Mouse (Mus musculus) testis, adult 2 months (tissue): Measurements from ENCODE around the gene Mrtfa. TPM values are rescaled to one million over a fixed set of nuclear protein-coding genes. Genes with fewer than 3 reads are reported as not detected.
A peak's percentile ranks its signal among the peaks of the same experiment; 100 is the strongest.

Experiments used
- H3K27ac ChIP-seq: fragments of 200-500 bp; 2 replicates; pipeline ENCODE4 v1.5.1; 2012; ENCODE audit warnings: low read depth, low read length; ENCODE audit not compliant: control insufficient read depth, insufficient read depth
- H3K27me3 ChIP-seq: fragments of 200-500 bp; 2 replicates; pipeline ENCODE4 v1.6.1; 2012; ENCODE audit warnings: mild to moderate bottlenecking, low read length, moderate library complexity; ENCODE audit not compliant: control insufficient read depth, insufficient read depth
- H3K36me3 ChIP-seq: fragments of 200-500 bp; 2 replicates; pipeline ENCODE4 v1.6.1; 2012; ENCODE audit warnings: mild to moderate bottlenecking, low read length; ENCODE audit not compliant: control insufficient read depth, insufficient read depth
- H3K4me1 ChIP-seq: fragments of 200-500 bp; 2 replicates; pipeline ENCODE4 v1.6.1; 2012; ENCODE audit warnings: low read length; ENCODE audit not compliant: control insufficient read depth, insufficient read depth
- H3K4me3 ChIP-seq: fragments of 200-500 bp; 2 replicates; pipeline ENCODE4 v1.5.1; 2012; ENCODE audit warnings: low read depth, mild to moderate bottlenecking, low read length, moderate library complexity, mixed read lengths; ENCODE audit not compliant: control insufficient read depth
- CTCF ChIP-seq: fragments of 200-500 bp; IDR thresholded peaks from 2 replicates; pipeline ENCODE4 v1.5.1; 2012; ENCODE audit warnings: low read depth, mild to moderate bottlenecking, inconsistent platforms, low read length, moderate library complexity; ENCODE audit not compliant: control insufficient read depth, insufficient read depth, insufficient replicate concordance
- POLR2A ChIP-seq: fragments of 200-500 bp; IDR thresholded peaks from 2 replicates; pipeline ENCODE4 v1.6.1; 2012; ENCODE audit warnings: low read depth, mild to moderate bottlenecking, inconsistent platforms, low read length, moderate library complexity; ENCODE audit not compliant: control insufficient read depth
- polyA plus RNA-seq: library from polyadenylated mRNA; depleted of rRNA; stranded (reverse); fragments of >200 nt; gene quantifications from 2 replicates; pipeline ENCODE4 v1.2.3, GENCODE M21; 2012

Mrtfa gene
- polyA plus RNA-seq, 1 experiment, result 26.8 TPM

DNA sequence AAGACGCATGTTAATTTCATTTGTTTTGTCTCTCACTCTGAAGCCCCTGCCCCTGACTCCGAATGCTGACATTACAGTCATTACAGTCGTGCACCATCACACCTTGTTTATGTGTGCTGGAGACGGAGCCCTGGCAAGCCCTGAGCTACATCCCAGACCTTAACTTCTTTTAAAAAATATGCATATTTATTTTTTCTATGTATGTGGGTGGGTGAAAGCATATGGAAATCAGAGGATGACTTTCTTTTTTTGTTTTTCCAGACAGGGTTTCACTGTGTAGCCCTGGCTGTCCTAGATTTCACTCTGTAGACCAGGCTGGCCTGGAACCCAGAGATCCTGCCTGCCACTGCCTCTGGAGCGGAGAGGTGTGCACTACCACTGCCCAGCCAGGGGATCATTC, 195.6 kb downstream of the Mrtfa start:
- Histone ChIP-seq H3K27me3 (no peaks in the 10 kb centered on the region), H3K36me3 (no peaks in the 10 kb centered on the region), H3K4me1 (no peaks in the 10 kb centered on the region; the same call in 1 of the 2 replicates), H3K27ac (no peak overlapping the region), H3K4me3 (no peak overlapping the region)
- no peak for TF ChIP-seq CTCF
- no peak for TF ChIP-seq POLR2A

- Histone ChIP-seq H3K27me3 (no peaks in the 10 kb centered on the region), H3K27ac (no peak overlapping the region), H3K4me1 (no peaks in the 10 kb centered on the region; the same call in 1 of the 2 replicates), H3K4me3 (no peak overlapping the region), H3K36me3 (no peaks in the 10 kb centered on the region)
- TF ChIP-seq POLR2A (no peak), CTCF (no peak)
Measured at GRCm38 (mm10) chr15:80989712-80990111, 200.8 kb downstream of the Mrtfa start.

GRCm38 (mm10) chr15:80988331-80988730, 202.2 kb downstream of the Mrtfa start:
- TF ChIP-seq CTCF (no peak), POLR2A (no peak)

GRCm38 (mm10) chr15:80983264-80983663, 207.3 kb downstream of the Mrtfa start:
- no peak overlapping the region for H3K27ac ChIP-seq
- no peaks in the 10 kb centered on the region for H3K27me3 ChIP-seq
- no peak for TF ChIP-seq CTCF
- no peak for TF ChIP-seq POLR2A
- H3K4me3 ChIP-seq, result no peak overlapping the region
- peaks cover 5% of the 10 kb centered on the region for H3K4me1 ChIP-seq
- no peaks in the 10 kb centered on the region for H3K36me3 ChIP-seq

More at GRCm38 (mm10) chr15:80988331-80988730, 202.2 kb downstream of the Mrtfa start:
- Histone ChIP-seq H3K27me3 (no peaks in the 10 kb centered on the region), H3K4me1 (no peaks in the 10 kb centered on the region; the same call in 1 of the 2 replicates), H3K27ac (no peak overlapping the region), H3K4me3 (no peak overlapping the region), H3K36me3 (no peaks in the 10 kb centered on the region)

DNA sequence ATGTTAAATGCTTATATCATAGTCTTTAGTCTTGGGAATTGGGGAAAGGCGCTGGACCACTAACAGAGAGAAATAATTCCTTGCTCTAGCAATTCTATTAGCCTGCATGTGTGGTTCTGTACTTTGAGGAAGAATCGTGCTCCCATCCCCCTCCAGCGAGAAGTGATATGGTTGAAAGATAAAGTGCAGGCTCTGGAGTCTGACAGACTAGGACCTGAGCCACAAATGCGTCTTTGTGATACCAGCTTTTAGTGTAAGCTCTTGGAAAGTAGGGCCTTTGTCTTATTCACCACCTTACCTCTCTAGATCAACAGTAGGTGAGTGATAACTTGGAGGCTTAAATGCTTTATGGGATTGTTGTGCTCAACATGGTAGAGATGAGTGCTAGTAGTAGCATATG, 209.4 kb downstream of the Mrtfa start:
- Histone ChIP-seq H3K27ac (no peak overlapping the region), H3K27me3 (no peaks in the 10 kb centered on the region), H3K4me3 (no peak overlapping the region), H3K4me1 (peaks cover 9% of the 10 kb centered on the region), H3K36me3 (no peaks in the 10 kb centered on the region)
- no peak for TF ChIP-seq CTCF
- no peak for TF ChIP-seq POLR2A

DNA sequence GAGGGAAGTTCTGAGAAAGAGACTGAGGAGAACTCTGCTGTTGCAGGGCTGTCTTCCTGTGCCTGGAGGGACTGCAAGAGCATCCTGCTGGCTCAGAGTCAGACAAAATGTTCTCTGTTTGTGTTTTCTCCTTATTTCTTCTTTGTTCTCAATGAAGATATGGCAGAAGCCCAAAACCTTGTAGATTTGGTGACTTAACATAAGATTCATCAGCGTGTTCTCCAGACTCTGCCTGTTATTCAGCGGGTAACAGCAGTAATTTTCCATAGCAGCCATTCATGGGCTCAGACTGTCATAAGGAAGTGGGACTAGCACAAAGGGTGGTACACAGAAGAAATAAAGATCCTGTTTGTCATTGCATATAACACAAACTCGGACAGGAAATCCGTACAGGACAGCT, 210.9 kb downstream of the Mrtfa start:
- Histone ChIP-seq H3K4me1 (peaks cover 9% of the 10 kb centered on the region), H3K4me3 (no peak overlapping the region; the same call in 1 of the 2 replicates), H3K27ac (no peak overlapping the region), H3K36me3 (no peaks in the 10 kb centered on the region), H3K27me3 (no peaks in the 10 kb centered on the region)
- TF ChIP-seq POLR2A (no peak), CTCF (no peak)

- TF ChIP-seq POLR2A (peak; percentile 53), CTCF (no peak)
- Histone ChIP-seq H3K27me3 (no peaks in the 10 kb centered on the region), H3K4me3 (peak within 1 kb of the TSS; percentile 92), H3K4me1 (peaks cover 9% of the 10 kb centered on the region), H3K36me3 (no peaks in the 10 kb centered on the region), H3K27ac (peak within 1 kb of the TSS; percentile 61)
Measured at GRCm38 (mm10) chr15:80977620-80978334, 212.8 kb downstream of the Mrtfa start, which contains the start of gene Sgsm3. Gene Sgsm3 (plus strand): TSS chr15:80977765.

DNA sequence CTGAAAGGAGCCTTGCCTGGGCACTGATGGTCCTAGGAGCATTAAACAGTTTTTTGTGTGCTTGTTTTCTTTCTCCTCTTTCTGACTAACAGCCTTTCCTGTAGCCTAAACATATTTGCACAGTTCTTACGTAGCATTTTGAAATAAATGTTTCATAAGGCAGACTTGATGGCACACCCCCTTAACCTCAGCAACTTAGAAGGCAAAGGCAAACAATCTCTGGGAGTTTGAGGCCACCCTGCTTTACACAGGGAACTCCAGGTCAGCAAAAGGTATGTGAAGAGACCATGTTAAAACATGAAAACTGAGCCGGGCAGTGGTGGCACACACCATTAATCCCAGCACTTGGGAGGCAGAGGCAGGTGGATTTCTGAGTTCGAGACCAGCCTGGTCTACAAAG, 214.9 kb downstream of the Mrtfa start:
- Histone ChIP-seq H3K4me1 (peaks cover 9% of the 10 kb centered on the region), H3K27me3 (no peaks in the 10 kb centered on the region), H3K36me3 (no peaks in the 10 kb centered on the region), H3K27ac (no peak overlapping the region), H3K4me3 (no peak overlapping the region)
- no peak for TF ChIP-seq CTCF
- TF ChIP-seq POLR2A, result no peak
